Mouse (Mus musculus) MEL (cell line): ENCODE results near the gene Cacng3. TPM values are rescaled to one million over a fixed set of nuclear protein-coding genes. Genes with fewer than 3 reads are reported as not detected.

Source experiments
- DNase-seq: peaks from one replicate; pipeline ENCODE4 v3.0.0; 2011; ENCODE audit warnings: low read depth, low spot score
- H3K27ac ChIP-seq: 2 replicates; pipeline ENCODE4 v1.5.1; 2012; ENCODE audit warnings: low read depth, mild to moderate bottlenecking, control low read depth, low read length, moderate library complexity; ENCODE audit not compliant: control insufficient read depth
- H3K27me3 ChIP-seq, 2 experiments: fragments of 150-350 bp in 1 of 2; sonication (generic) in 1 of 2; 2 replicates each; pipeline ENCODE4 v1.6.1; 2012; ENCODE audit warnings: low read length in 2 of 2, mild to moderate bottlenecking in 2 of 2, improper control_type of control experiment in 1 of 2, moderate library complexity in 1 of 2; ENCODE audit not compliant: insufficient read depth in 2 of 2, control insufficient read depth in 1 of 2
- H3K36me3 ChIP-seq, 2 experiments: 2 replicates each; pipeline ENCODE4 v1.6.1; 2012 to 2014; ENCODE audit warnings: low read length in 2 of 2, improper control_type of control experiment in 1 of 2, inconsistent platforms in 1 of 2, mild to moderate bottlenecking in 1 of 2; ENCODE audit not compliant: insufficient read depth in 2 of 2, control insufficient read depth in 1 of 2
- H3K4me1 ChIP-seq, 2 experiments: fragments of 150-350 bp in 1 of 2; sonication (generic) in 1 of 2; 2 replicates each; pipeline ENCODE4 v1.6.1; 2012; ENCODE audit warnings: low read length in 2 of 2, improper control_type of control experiment in 1 of 2, mild to moderate bottlenecking in 1 of 2; ENCODE audit not compliant: insufficient read depth in 2 of 2, control insufficient read depth in 1 of 2
- H3K4me3 ChIP-seq, 2 experiments: fragments of 150-350 bp in 1 of 2; sonication (generic) in 1 of 2; 2 replicates each; pipeline ENCODE4 v1.5.1; 2012; ENCODE audit warnings: low read depth in 2 of 2, low read length in 2 of 2, mild to moderate bottlenecking in 2 of 2, moderate library complexity in 2 of 2, control low read depth in 1 of 2, improper control_type of control experiment in 1 of 2; ENCODE audit not compliant: control insufficient read depth in 1 of 2, insufficient read depth in 1 of 2
- H3K79me2 ChIP-seq: 2 replicates; pipeline ENCODE4 v1.6.1; 2012; ENCODE audit warnings: mild to moderate bottlenecking, low read length, moderate library complexity; ENCODE audit not compliant: control insufficient read depth, poor library complexity, insufficient read depth
- H3K9ac ChIP-seq: 2 replicates; pipeline ENCODE4 v1.6.1; 2012; ENCODE audit warnings: low read depth, mild to moderate bottlenecking, control low read depth, low read length, moderate library complexity; ENCODE audit not compliant: control insufficient read depth, poor library complexity, severe bottlenecking
- H3K9me3 ChIP-seq: fragments of 150-350 bp; sonication (generic); replicated peaks from 2 replicates; pipeline ENCODE4 v1.6.1; 2012; ENCODE audit warnings: mild to moderate bottlenecking, low read length, improper control_type of control experiment, moderate library complexity; ENCODE audit not compliant: insufficient read depth
- BHLHE40 ChIP-seq: IDR thresholded peaks from 2 replicates; pipeline ENCODE4 v1.6.1; 2012; ENCODE audit warnings: low read depth, mild to moderate bottlenecking, inconsistent platforms, low read length, improper control_type of control experiment, borderline replicate concordance
- CHD1 ChIP-seq: IDR thresholded peaks from 2 replicates; pipeline ENCODE4 v1.6.1; 2012; ENCODE audit warnings: low read depth, mild to moderate bottlenecking, inconsistent platforms, low read length, improper control_type of control experiment
- ELF1 ChIP-seq: IDR thresholded peaks from 2 replicates; pipeline ENCODE4 v1.6.1; 2014; ENCODE audit warnings: low read depth, mild to moderate bottlenecking, inconsistent platforms, low read length, improper control_type of control experiment, moderate library complexity
- GATA1 ChIP-seq: IDR thresholded peaks from 2 replicates; pipeline ENCODE4 v1.6.1; 2011; ENCODE audit warnings: low read depth, low read length, improper control_type of control experiment
- MAX ChIP-seq: IDR thresholded peaks from 2 replicates; pipeline ENCODE4 v1.6.1; 2011; ENCODE audit warnings: low read length, improper control_type of control experiment
- MEF2A ChIP-seq: IDR thresholded peaks from 2 replicates; pipeline ENCODE4 v1.6.1; 2014; ENCODE audit warnings: low read depth, mild to moderate bottlenecking, inconsistent platforms, low read length, improper control_type of control experiment; ENCODE audit not compliant: poor library complexity, insufficient replicate concordance, severe bottlenecking; ENCODE audit errors: extremely low read depth
- MXI1 ChIP-seq: IDR thresholded peaks from 2 replicates; pipeline ENCODE4 v1.6.1; 2011; ENCODE audit warnings: mild to moderate bottlenecking, low read depth, low read length, improper control_type of control experiment
- POLR2AphosphoS5 ChIP-seq: IDR thresholded peaks from 2 replicates; pipeline ENCODE4 v1.6.1; 2012; ENCODE audit warnings: low read depth, borderline replicate concordance, mild to moderate bottlenecking, inconsistent platforms, low read length, moderate library complexity, mixed read lengths
- RAD21 ChIP-seq: IDR thresholded peaks from 2 replicates; pipeline ENCODE4 v1.6.1; 2011; ENCODE audit warnings: mild to moderate bottlenecking, low read depth, low read length, improper control_type of control experiment
- SIN3A ChIP-seq: IDR thresholded peaks from 2 replicates; pipeline ENCODE4 v1.6.1; 2012; ENCODE audit warnings: low read length, improper control_type of control experiment, inconsistent platforms
- TBP ChIP-seq: IDR thresholded peaks from 2 replicates; pipeline ENCODE4 v1.8.0; 2011; ENCODE audit warnings: low read depth, low read length, improper control_type of control experiment
- TCF12 ChIP-seq: IDR thresholded peaks from 2 replicates; pipeline ENCODE4 v1.6.1; 2014; ENCODE audit warnings: low read depth, mild to moderate bottlenecking, inconsistent platforms, low read length, improper control_type of control experiment, moderate library complexity
- USF1 ChIP-seq: IDR thresholded peaks from 2 replicates; pipeline ENCODE4 v1.6.1; 2014; ENCODE audit warnings: low read depth, mild to moderate bottlenecking, inconsistent platforms, low read length, improper control_type of control experiment, moderate library complexity
- USF2 ChIP-seq, 2 experiments: IDR thresholded peaks; 2 replicates each; pipeline ENCODE4 v1.6.1; 2011 to 2012; ENCODE audit warnings: improper control_type of control experiment in 2 of 2, low read length in 2 of 2, borderline replicate concordance in 1 of 2, inconsistent platforms in 1 of 2, low read depth in 1 of 2, mild to moderate bottlenecking in 1 of 2; ENCODE audit not compliant: insufficient read depth in 1 of 2
- ZKSCAN1 ChIP-seq: IDR thresholded peaks from 2 replicates; pipeline ENCODE4 v1.6.1; 2012; ENCODE audit warnings: low read depth, mild to moderate bottlenecking, inconsistent platforms, low read length, improper control_type of control experiment, moderate library complexity
- ZMIZ1 ChIP-seq: IDR thresholded peaks from 2 replicates; pipeline ENCODE4 v1.6.1; 2012; ENCODE audit warnings: low read depth, mild to moderate bottlenecking, inconsistent platforms, low read length, improper control_type of control experiment, moderate library complexity
- ZNF384 ChIP-seq: IDR thresholded peaks from 2 replicates; pipeline ENCODE4 v1.6.1; 2012; ENCODE audit warnings: low read depth, mild to moderate bottlenecking, inconsistent platforms, low read length, improper control_type of control experiment
- polyA plus RNA-seq, 2 experiments: library from polyadenylated mRNA; stranded (reverse) in 1 of 2; unstranded in 1 of 2; fragments of >175 nt in 1 of 2; fragments of >200 nt in 1 of 2; gene quantifications; 2 replicates each; pipeline versions ENCODE4 v1.2.1 to v1.2.4; 2012; ENCODE audit warnings: low replicate concordance in 2 of 2, low read depth in 1 of 2; ENCODE audit not compliant: insufficient read length in 2 of 2, insufficient read depth in 1 of 2, missing spikeins in 1 of 2
- total RNA-seq: library from RNA; depleted of rRNA; stranded (reverse); fragments of 300-350 nt; gene quantifications from 2 replicates; pipeline ENCODE4 v1.2.3, GENCODE M21; 2012

The Cacng3 gene
- total and polyA plus RNA-seq, 3 experiments, result not detected

GRCm38 (mm10) chr7:122701751-122702150 is 31.5 kb downstream of the Cacng3 start:
- no peak for DNase-seq
- Histone ChIP-seq H3K4me1 (no peaks in the 10 kb centered on the region), H3K4me3 (no peak overlapping the region), H3K27me3 (no peaks in the 10 kb centered on the region), H3K9ac (no peak overlapping the region), H3K9me3 (no peaks in the 10 kb centered on the region), H3K27ac (no peak overlapping the region), H3K36me3 (no peaks in the 10 kb centered on the region), H3K79me2 (no peaks in the 10 kb centered on the region)
- no peak for TF ChIP-seq USF2 (IDR thresholded peaks at IDR 0.05; ENCODE audit: borderline replicate concordance in 1 of 2, insufficient read depth in 1 of 2, low read depth in 1 of 2, low read length in 2 of 2)
- TF ChIP-seq ZMIZ1, result no peak
- TF ChIP-seq ZNF384, result no peak
- no peak for TF ChIP-seq GATA1
- TF ChIP-seq ELF1, result no peak
- TF ChIP-seq USF1, result no peak
- TF ChIP-seq MEF2A, result no peak
- no peak for TF ChIP-seq ZKSCAN1
- no peak for TF ChIP-seq MAX
- TF ChIP-seq SIN3A, result no peak
- no peak for TF ChIP-seq MXI1
- TF ChIP-seq BHLHE40, result no peak
- TF ChIP-seq CHD1, result no peak
- no peak for TF ChIP-seq TBP
- TF ChIP-seq, all 39 proteins: peak for 0

- no peaks in the 10 kb centered on the region for H3K4me1 ChIP-seq
- no peaks in the 10 kb centered on the region for H3K79me2 ChIP-seq
- H3K9me3 ChIP-seq, result no peaks in the 10 kb centered on the region
- no peak overlapping the region for H3K9ac ChIP-seq
- H3K27me3 ChIP-seq, result no peaks in the 10 kb centered on the region
- H3K4me3 ChIP-seq, result no peak overlapping the region
- TF ChIP-seq ZMIZ1 (no peak), TCF12 (no peak), TBP (no peak), POLR2AphosphoS5 (no peak), RAD21 (no peak)
- no peak overlapping the region for H3K27ac ChIP-seq
- DNase-seq, result no peak
- no peaks in the 10 kb centered on the region for H3K36me3 ChIP-seq
These were observed 32.2 kb downstream of the Cacng3 start for GRCm38 (mm10) chr7:122702443-122702842.
